Mouse (Mus musculus): ENCODE data around the gene Nfil3.
A peak's percentile ranks its signal among the peaks of the same experiment; 100 is the strongest.

Gene Nfil3

DNA sequence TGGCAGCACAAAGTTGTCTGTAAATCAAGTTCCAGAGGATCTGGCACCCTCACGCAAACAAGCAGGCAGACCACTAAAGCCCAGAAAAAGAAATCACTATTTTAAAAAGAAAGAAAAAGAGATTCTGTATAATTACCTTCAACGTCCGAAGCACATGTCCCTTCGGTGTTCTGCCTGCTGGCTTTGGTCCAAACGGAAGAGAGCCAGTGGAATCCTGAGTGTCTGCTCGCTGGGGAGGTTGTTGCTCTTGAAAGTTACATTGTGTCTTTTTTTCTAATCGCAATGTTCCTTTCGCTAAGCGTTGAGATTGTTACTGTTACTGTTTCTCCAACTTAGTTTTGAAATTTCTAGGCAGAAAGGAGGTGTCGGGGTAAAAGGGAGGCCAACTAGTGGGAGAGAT, 50.3 kb downstream of the Nfil3 start:
- peak; percentile 21 to 22 for DNase-seq

DNA sequence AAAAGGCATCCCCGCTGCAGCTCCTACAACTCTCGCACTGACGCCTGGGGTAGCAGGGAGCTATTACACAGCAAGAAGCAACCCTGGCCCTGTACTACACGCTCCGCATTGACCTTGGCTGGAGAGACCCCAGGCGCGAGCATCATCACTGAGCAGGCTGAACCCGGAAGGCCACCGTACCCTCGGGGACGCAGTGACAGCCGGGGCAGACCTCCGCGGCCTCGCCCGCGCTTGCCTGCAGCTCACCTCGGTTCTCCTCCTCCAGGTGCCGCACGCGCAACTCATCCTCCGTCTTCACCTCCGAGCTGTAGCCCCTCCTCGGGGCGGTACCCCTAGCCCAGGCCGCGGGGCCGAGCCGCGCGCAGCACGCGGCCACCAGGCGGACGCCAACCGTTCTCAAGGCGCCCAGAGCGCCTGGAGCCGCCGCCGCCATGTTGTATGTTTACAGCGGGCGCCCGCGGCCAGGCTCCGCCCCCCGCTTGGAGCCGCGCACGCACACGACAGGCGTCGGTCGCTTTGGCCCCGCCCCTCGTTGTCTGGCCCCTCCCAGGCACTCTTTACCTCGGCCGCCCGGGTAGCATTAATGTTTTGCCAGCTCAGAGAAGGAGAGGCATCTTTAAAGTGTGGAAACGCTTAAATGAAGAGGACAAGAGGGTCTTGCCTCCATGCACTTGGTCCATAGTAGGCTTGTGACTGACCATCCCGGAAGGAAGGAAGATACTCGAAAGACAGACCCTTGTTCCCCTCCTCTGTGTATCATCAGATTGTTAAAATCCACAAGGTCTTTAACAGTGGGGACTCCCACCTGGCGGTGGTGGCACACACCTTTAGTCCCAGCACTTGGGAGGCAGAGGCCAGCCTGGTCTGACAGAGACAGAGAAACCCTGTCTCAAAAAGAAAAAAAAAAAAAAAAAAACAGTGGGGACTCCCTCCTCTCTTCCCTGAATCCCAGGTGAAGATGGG, 51.4 kb downstream of the Nfil3 start, which contains the start of gene Auh:
Gene Auh (minus strand): TSS at position 473 of the 963 bp plus-strand sequence.
- peak; percentile 96 to 97 for DNase-seq

DNA sequence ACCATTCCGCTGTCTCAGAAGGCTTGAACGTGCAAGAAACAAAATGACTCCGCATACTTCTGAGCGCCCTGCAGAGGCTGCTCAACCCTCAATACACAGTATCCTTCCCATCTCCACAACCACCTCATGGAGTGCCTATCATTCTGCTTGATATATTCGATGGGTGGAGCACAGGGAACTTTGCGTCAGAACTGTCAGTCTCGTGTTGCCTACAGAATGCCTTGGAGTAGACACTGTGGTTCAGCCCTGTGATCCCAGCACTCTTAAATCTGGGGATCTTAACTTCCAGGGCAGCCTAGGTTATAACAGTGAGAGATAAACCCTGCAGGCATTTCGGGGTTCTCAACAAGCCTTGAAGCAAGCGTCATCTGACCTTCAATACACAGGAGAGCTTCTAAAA, 52.5 kb downstream of the Nfil3 start:
- no peak for DNase-seq

DNA sequence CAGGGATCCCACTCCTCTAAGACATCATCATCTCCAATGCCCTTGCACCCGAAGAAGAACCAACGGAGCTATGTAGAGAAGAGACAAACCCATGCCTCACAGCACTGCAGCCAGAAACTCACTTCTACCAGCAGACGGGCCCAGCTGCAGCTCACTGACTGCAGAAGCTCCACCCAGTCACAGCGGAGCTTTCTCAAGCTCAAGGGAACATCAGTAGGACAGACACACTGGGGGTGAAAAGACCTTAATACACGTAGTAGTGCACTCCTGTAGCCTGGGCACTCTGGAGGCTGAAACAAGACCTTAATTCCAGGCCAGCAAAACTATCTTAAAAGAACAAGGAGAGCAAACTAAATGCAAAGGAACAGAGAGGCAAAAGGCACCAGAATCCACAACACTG, 56.4 kb downstream of the Nfil3 start:
- DNase-seq, result no peak

DNA sequence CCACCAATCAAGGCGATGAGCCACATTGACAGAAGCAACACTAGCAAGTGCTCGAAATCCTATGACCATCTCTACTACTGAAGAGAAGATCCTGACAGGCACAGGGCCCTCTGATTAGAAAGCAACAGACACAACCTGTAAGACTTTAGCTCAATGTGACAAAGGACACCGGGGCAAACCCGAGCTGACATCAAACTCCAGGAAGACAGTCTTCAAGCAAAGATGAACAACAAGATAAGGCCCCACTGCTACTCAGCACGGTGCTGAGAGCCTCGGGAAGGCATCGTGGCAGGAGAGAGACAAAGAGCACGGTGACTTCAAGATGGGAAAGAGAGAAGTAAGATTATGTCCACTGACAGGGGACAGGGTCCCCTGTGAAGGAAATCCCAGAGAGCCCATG, 58.9 kb downstream of the Nfil3 start:
- DNase-seq, result no peak

DNA sequence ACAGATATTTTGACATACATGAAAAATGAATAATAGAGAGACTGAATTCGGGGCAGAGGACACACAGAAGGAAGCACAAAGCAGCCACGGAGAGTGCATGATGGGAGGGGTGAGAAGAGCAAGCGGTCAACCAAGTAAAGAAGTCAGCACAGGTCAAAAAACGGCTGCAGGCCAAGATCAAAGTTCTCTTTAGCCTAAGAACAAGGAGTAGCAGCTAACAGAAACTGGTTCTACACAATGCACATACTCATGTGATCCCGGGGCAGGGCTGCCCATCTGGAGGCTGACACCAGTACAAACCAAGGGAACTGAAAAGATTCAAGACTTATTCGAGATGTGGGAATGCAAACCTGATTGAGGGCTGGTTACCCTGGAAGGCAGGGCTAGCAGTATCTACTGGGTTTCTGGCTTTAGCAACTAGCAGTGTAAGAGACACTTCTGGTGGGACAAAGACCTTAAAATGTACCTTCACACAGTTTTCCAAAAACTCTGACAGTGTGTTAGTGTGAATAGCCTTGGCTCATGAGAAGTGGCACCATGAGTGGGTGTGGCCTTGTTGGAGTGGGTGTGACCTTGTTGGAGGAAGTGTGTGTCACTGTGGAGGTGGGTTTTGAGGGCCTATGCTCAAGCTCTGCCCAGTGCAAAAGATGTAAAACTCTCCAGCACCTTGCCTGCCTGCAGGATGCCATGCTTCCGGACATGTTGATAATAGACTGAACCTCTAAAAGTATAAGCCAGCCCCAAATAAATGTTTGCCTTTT, 59.6 kb downstream of the Nfil3 start:
- peak in 1 of 2 experiments; percentile 30 for DNase-seq

DNA sequence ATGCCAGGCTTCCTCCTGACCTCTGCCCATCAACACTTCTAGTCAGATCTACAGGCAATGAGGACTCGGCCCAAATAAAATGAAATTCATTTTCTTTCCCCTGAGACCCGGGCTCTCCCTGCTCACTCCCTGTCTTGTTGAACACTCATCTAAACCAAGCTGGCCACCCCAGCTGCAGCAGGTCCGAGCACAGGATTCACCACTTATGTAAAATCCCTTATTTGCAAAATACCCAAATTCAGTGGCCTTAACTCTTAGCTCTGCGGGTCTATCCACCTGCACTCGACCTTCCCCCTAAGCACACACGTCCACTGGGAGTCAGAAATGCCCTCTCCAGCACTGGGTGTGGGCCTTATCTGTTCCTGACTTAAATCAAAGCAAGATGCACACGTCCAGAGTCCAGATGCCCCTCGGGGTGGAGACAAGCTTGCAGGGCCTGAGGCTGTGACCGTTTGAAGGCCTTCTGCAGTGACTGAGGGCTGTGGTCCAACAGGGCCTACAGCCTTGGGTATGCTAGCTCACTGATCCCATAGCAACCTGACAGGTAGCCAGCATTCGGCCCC, 61.0 kb downstream of the Nfil3 start:
- DNase-seq, result no peak

DNA sequence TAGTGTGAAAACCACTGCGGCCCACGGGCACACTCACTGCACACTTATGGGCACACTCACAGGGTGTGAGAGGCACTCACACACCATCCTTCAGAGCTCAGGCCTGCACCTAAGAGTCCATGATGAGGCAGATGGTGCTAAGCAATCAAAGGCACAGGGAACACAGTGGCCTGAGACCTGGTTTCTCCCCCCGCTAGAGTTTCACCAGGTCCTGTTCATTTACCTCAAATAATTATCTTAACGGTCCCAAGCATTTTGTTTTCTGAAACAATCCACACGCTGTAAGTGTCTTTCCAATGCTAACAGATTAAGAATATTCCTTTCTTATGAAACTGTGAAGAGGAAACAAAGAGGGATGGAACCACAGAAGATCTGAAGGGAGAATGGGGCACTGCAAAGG, 62.5 kb downstream of the Nfil3 start:
- DNase-seq, result no peak

Measured in kidney, postnatal 4 days (tissue).